Mouse (Mus musculus) lung, postnatal 0 days (tissue): ENCODE data around the gene Hc.

Source experiments
- CTCF ChIP-seq: IDR thresholded peaks from 2 replicates; pipeline ENCODE4 v1.5.1; 2016; ENCODE audit warnings: antibody characterized with exemption, mild to moderate bottlenecking
- EP300 ChIP-seq: IDR thresholded peaks from 2 replicates; pipeline ENCODE4 v1.6.1; 2016; ENCODE audit warnings: antibody characterized with exemption, mild to moderate bottlenecking, control low read depth

DNA sequence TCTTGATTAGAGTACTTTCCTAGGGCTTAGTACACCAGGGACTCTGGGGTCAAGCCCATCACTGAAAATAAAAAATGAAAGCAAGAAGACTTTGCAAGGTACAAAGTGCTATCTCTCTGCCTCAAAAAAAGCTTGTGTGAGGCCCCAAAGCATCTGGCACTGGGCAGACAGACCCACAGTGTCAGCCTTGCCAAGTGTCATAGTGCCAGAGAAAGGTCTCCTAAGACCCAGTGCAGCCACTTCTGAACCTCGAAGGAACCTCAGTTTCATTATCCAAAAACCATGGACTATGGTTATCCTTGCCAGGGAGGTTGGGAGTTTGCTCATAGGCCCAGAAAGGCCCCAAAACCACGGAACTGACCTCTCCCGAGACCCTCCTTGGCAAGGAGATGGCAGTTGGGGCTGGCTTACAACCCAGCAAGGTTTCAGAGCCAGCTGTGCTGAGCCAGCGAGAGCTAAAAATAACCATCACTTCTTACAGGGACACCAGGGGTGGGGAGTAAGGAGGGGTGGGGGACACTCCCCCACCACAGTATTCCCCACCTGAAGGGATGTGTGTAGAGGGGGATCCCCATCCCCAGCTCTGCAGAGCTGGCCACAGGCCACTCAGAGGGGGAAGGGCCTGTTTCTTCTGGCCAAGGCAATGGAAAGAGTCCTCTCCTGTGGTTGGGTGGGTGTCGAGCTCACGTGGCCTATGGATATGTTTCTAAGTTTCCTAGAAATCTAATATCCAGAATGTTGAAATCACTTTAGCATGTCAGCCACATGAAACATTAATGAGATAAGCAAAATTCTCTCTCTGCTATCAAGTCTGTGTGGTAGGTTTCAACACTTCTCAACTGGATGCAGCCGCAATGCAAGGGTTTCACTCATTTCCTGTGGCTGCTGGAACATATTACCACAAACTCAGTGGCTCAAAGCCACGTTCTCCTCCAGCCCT is 122.7 kb downstream of the Hc start:
- TF ChIP-seq EP300 (peak; percentile 60), CTCF (no peak)
